Mouse (Mus musculus) hindbrain, embryonic 11.5 days (tissue): ENCODE measurements at regions not wholly inside any gene's neighbourhood (a gene's known extent, or its start where the extent isn't known, plus 50 kb on each side); places are given as distances from the start of the nearest gene placed in this dataset.

ENCODE experiments used
- ATAC-seq: fragments of 200-750 bp; cut with Nextera tagmentation; 2 replicates; pipeline ENCODE4 v1.8.0; 2017; ENCODE audit warnings: mild to moderate bottlenecking, moderate TSS enrichment, moderate library complexity; ENCODE audit not compliant: low FRiP score
- DNase-seq: peaks from one replicate; pipeline ENCODE4 v3.0.0-alpha.2; 2015; ENCODE audit warnings: low spot score
- H3K27ac ChIP-seq: fragments of 300-500 bp; sonication (generic); 2 replicates; pipeline ENCODE4 v1.5.1; 2014; ENCODE audit warnings: mild to moderate bottlenecking, low read depth, low read length
- H3K27me3 ChIP-seq: fragments of 300-500 bp; sonication (generic); 2 replicates; pipeline ENCODE4 v1.6.1; 2014; ENCODE audit warnings: mild to moderate bottlenecking, low read length, moderate library complexity, mixed read lengths; ENCODE audit not compliant: control insufficient read depth, insufficient read depth
- H3K36me3 ChIP-seq: fragments of 300-500 bp; sonication (generic); 2 replicates; pipeline ENCODE4 v1.6.1; 2014; ENCODE audit warnings: mild to moderate bottlenecking, low read length, moderate library complexity, mixed read lengths; ENCODE audit not compliant: control insufficient read depth, insufficient read depth
- H3K4me1 ChIP-seq: fragments of 300-500 bp; sonication (generic); replicated peaks from 2 replicates; pipeline ENCODE4 v1.6.1; 2014; ENCODE audit warnings: low read length, mixed read lengths; ENCODE audit not compliant: control insufficient read depth, insufficient read depth
- H3K4me2 ChIP-seq: fragments of 300-500 bp; sonication (generic); replicated peaks from 2 replicates; pipeline ENCODE4 v1.6.1; 2014; ENCODE audit warnings: mild to moderate bottlenecking, low read depth, low read length
- H3K4me3 ChIP-seq: fragments of 300-500 bp; sonication (generic); 2 replicates; pipeline ENCODE4 v1.5.1; 2014; ENCODE audit warnings: low read depth, low read length
- H3K9ac ChIP-seq: fragments of 300-500 bp; sonication (generic); 2 replicates; pipeline ENCODE4 v1.6.1; 2014; ENCODE audit warnings: low read depth, low read length
- H3K9me3 ChIP-seq: fragments of 300-500 bp; sonication (generic); 2 replicates; pipeline ENCODE4 v1.6.1; 2016; ENCODE audit warnings: low read length; ENCODE audit not compliant: control insufficient read depth
- WGBS: fragments of 180-500 bp; shearing (Covaris S2); extraction: QIAGEN DNeasy Blood & Tissue Kit; methylation state at CpG from one replicate; pipeline ENCODE4 v1.1.7; 2014; 5-methylcytosine and 5-hydroxymethylcytosine counted together

DNA sequence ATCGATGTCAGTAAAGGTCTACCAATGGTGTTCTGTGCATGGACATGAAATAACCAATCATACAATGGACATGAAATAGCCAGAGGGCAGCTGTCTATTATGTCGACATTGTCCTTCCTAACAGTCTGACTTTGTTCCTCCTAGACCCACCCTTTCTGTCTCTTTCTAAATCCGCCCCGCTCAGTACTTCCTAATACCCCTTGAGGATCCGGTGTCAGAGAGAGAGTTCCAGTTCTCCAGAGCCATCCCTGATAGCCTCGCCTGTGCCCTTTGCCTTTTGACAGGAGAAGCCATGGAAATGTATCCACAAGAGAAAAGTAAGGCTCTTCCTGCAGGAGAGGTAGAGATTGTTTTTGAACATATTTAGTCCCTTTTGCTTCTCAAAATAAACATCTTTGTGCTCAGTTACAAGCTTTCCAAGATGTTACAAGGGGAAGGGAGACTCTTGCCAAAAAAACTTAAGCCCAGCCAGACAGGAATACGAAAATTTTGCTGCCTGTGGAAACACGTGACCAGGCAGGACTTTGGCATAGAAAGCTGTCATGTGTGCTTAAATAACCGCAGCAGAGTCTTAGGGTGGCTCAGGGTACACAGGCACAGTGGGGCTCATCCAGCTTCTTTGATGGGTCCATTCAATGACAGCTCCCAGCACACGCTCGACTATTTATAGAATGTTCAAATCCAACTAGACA is 92.4 kb upstream of the Jade1 start:
- no peaks in the 10 kb centered on the region for H3K27me3 ChIP-seq
- no peaks in the 10 kb centered on the region for H3K4me1 ChIP-seq
- no peaks in the 10 kb centered on the region for H3K36me3 ChIP-seq
- WGBS: 79% methylated on average over 11 of the region's 11 CpGs
- H3K4me2 ChIP-seq: no peak overlapping the region
- H3K9ac ChIP-seq: no peak overlapping the region
- H3K27ac ChIP-seq: no peak overlapping the region
- H3K9me3 ChIP-seq: no peaks in the 10 kb centered on the region
- ATAC-seq (no peak), DNase-seq (no peak)
- H3K4me3 ChIP-seq: no peak overlapping the region

- H3K4me2 ChIP-seq: no peak overlapping the region
- no peaks in the 10 kb centered on the region for H3K36me3 ChIP-seq
- ATAC-seq (no peak), DNase-seq (no peak)
- H3K4me3 ChIP-seq: no peak overlapping the region
- 89% methylated on average over 4 of the region's 4 CpGs for WGBS
- H3K9me3 ChIP-seq: no peaks in the 10 kb centered on the region
- no peaks in the 10 kb centered on the region for H3K4me1 ChIP-seq
- no peak overlapping the region for H3K9ac ChIP-seq
- no peak overlapping the region for H3K27ac ChIP-seq
- no peaks in the 10 kb centered on the region for H3K27me3 ChIP-seq
Observed at GRCm38 (mm10) chr3:41460131-41460530, 95.4 kb upstream of the Jade1 start.

GRCm38 (mm10) chr3:41458156-41458555 is 97.4 kb upstream of the Jade1 start:
- Histone ChIP-seq H3K36me3 (no peaks in the 10 kb centered on the region), H3K27ac (no peak overlapping the region), H3K4me3 (no peak overlapping the region), H3K9ac (no peak overlapping the region), H3K4me2 (no peak overlapping the region), H3K9me3 (no peaks in the 10 kb centered on the region), H3K4me1 (no peaks in the 10 kb centered on the region), H3K27me3 (no peaks in the 10 kb centered on the region)
- DNase-seq (no peak), ATAC-seq (no peak)
- 94% methylated on average over 6 of the region's 6 CpGs for WGBS

DNA sequence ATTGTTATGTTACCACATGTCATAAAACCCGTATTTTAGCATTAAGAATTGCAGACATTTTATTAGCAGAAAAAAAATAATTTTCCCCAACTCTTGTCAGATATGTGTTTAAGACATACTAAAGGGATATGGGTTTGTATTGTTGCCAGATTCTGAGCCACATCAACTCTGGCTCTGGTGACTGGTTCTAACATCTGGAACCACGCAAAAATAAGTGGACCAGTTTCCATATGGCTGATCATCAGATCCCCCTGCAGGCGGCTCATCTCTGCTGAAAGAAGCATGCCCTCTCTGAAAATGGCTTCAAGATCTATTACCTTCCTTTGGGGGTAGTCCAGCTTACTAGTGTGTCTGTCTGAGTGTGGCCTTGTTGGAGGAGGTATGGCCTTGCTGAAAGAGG is 102.0 kb upstream of the Jade1 start:
- Histone ChIP-seq H3K36me3 (no peaks in the 10 kb centered on the region), H3K9me3 (no peaks in the 10 kb centered on the region), H3K4me1 (no peaks in the 10 kb centered on the region), H3K9ac (no peak overlapping the region), H3K4me3 (no peak overlapping the region), H3K4me2 (no peak overlapping the region), H3K27me3 (no peaks in the 10 kb centered on the region), H3K27ac (no peak overlapping the region)
- DNase-seq (no peak), ATAC-seq (no peak)
- 79% methylated on average over 3 of the region's 3 CpGs for WGBS

DNA sequence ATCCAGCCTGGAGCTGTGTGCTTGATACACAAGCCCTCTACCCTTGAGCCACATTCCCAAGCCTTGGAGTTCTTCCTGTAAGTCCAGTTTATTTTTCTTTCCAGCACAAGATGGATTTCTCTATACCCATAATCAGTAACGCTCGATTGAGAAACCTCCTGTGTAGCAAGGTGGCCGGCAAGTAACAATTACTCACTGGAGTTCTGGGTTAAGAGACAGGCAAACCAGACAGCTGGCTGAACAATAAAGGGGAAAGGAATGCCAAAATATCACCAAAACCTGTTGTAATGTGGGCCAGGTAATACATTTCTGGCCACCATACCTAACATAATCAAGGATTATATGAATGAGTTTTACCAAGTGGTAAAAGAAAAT is 102.8 kb upstream of the Jade1 start:
- H3K36me3 ChIP-seq: no peaks in the 10 kb centered on the region
- H3K4me1 ChIP-seq: no peaks in the 10 kb centered on the region
- ATAC-seq: no peak
- H3K4me3 ChIP-seq: no peak overlapping the region
- 67% methylated on average over 3 of the region's 3 CpGs for WGBS
- H3K4me2 ChIP-seq: no peak overlapping the region
- no peaks in the 10 kb centered on the region for H3K9me3 ChIP-seq
- H3K9ac ChIP-seq: no peak overlapping the region
- no peak overlapping the region for H3K27ac ChIP-seq
- DNase-seq: no peak
- H3K27me3 ChIP-seq: no peaks in the 10 kb centered on the region

DNA sequence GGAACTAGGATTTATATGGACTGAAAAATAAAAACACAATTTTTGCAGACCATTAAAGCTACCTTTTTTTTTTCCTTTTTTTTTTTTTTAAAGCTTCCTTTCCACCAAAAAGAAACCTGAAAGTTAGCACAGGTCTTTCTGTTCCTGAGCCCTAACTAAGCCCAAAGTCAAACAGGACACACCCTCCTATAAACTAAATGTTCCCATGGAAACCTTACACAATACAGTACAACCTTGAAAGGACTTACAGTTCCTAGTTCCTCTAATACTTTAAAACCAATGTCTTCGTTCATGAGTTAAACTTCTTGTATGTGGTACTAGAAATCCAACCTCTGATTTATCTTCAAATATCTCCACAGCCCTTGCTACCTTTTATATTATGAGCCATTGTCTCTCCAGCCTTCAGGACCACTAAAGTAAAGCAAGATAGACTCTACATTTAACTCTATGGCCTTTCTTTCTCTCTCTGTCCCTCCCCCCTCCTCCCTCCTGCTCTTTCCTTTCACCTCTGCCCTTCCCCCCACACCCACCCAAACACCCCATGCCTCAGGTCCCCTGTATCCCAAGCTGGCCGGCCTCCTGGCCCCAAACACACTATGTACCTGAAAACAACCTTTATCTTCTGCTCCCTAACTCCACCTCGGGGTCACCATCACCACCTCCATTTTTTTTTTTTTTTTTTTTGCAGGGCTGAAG is 103.4 kb upstream of the Jade1 start:
- H3K27me3 ChIP-seq: no peaks in the 10 kb centered on the region
- H3K27ac ChIP-seq: no peak overlapping the region
- no peaks in the 10 kb centered on the region for H3K4me1 ChIP-seq
- H3K9ac ChIP-seq: no peak overlapping the region
- H3K36me3 ChIP-seq: no peaks in the 10 kb centered on the region
- no peak overlapping the region for H3K4me3 ChIP-seq
- ATAC-seq: no peak
- 78% methylated on average over 3 of the region's 3 CpGs for WGBS
- H3K9me3 ChIP-seq: no peaks in the 10 kb centered on the region
- DNase-seq: no peak
- no peak overlapping the region for H3K4me2 ChIP-seq

DNA sequence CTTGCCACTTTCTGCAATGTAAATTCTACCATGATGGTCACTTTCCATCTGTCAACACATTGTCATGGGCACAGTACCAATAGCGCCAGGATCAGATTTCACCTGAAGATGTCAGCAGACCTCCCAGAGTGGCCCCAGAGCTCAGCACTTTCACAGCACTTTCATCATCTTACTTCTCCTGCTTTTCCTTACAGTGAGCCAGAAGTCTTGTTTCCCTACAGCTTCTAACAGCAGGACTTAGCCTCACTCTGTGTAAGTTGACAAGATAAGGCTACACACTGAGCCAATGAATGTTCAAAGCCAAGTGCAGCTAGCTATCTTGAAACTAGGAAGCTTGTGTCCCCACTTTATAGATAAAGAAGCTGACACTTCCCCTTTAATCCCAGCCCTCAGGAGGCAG is 104.8 kb upstream of the Jade1 start:
- Histone ChIP-seq H3K4me1 (no peaks in the 10 kb centered on the region), H3K4me3 (no peak overlapping the region), H3K9me3 (no peaks in the 10 kb centered on the region), H3K9ac (no peak overlapping the region), H3K27me3 (no peaks in the 10 kb centered on the region), H3K27ac (no peak overlapping the region), H3K4me2 (no peak overlapping the region), H3K36me3 (no peaks in the 10 kb centered on the region)
- ATAC-seq (no peak), DNase-seq (no peak)
- WGBS: 55% methylated on average over 1 of the region's 1 CpGs

GRCm38 (mm10) chr3:41444243-41444753 is 111.2 kb upstream of the Jade1 start:
- Histone ChIP-seq H3K4me2 (no peak overlapping the region), H3K4me1 (no peaks in the 10 kb centered on the region), H3K36me3 (no peaks in the 10 kb centered on the region), H3K27ac (no peak overlapping the region), H3K9me3 (no peaks in the 10 kb centered on the region), H3K4me3 (no peak overlapping the region), H3K27me3 (no peaks in the 10 kb centered on the region), H3K9ac (no peak overlapping the region)
- DNase-seq: no peak
- no peak for ATAC-seq
- 93% methylated on average over 9 of the region's 9 CpGs for WGBS

GRCm38 (mm10) chr3:41436238-41436637 is 119.3 kb upstream of the Jade1 start:
- no peak for DNase-seq
- H3K36me3 ChIP-seq: no peaks in the 10 kb centered on the region
- H3K27ac ChIP-seq: no peak overlapping the region
- no peak overlapping the region for H3K4me2 ChIP-seq
- no peaks in the 10 kb centered on the region for H3K9me3 ChIP-seq
- no peak overlapping the region for H3K9ac ChIP-seq
- no peaks in the 10 kb centered on the region for H3K4me1 ChIP-seq
- WGBS: 91% methylated on average over 8 of the region's 8 CpGs
- no peak for ATAC-seq
- H3K4me3 ChIP-seq: no peak overlapping the region
- H3K27me3 ChIP-seq: no peaks in the 10 kb centered on the region
